15 mouse cellular contexts compared by ENCODE assay signal in the genomic region with DNA sequence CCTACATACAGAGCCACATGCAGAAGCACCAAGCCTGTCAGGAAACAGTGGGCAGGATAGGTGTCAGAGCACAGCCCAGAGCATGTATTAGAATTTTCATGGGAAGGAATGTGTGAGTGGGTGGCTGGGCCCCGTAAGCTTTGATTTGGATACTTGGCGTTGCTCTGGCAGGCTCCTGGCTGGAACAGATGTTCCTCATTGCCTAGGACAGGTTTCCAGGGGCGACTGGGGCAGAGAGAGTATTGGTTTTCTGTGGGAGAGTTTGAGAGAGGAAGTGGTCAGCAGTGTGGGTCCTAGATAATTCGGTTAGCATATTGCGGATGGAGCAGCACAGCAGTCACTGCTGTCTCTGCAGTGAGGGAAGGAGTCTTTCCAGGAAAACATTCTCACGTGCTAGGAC. TPM values are rescaled to one million over a fixed set of nuclear protein-coding genes. Genes with fewer than 3 reads are reported as not detected.
DNase-seq lines count a peak whose midpoint lies in the region; ATAC-seq and TF ChIP-seq lines count a peak whose summit lies in the region.
"Had no signal": no experiment of that assay in that cellular context is flagged by ENCODE, and none has a peak within 500 bp of the region (broad histone marks: within the 10 kb centered on the region; RNA-seq: fewer than 3 reads in every experiment).

No protein-coding gene starts in this region.

- no peaks in the 10 kb centered on the region for H3K27me3 ChIP-seq in embryonic facial prominence, embryonic 14.5 days (replicated peaks; ENCODE audit: control insufficient read depth, insufficient read depth, low read length)
- no peaks in the 10 kb centered on the region for H3K27me3 ChIP-seq in liver, embryonic 12.5 days (replicated peaks)
- H3K27me3 ChIP-seq: heart, embryonic 13.5 days; hindbrain, embryonic 13.5 days had no signal

- peak overlapping the region; percentile 48; the same call in 1 of the 2 replicates for H3K27ac ChIP-seq in gastrocnemius, adult 2 months
- H3K27ac ChIP-seq in embryonic facial prominence, embryonic 14.5 days (replicated peaks; ENCODE audit: low read depth, low read length): no peak overlapping the region
- H3K27ac ChIP-seq in liver, embryonic 12.5 days: no peak overlapping the region
- H3K27ac ChIP-seq: heart, embryonic 13.5 days; hindbrain, embryonic 13.5 days; layer of hippocampus, adult 2 months had no signal

- intact Hi-C loops in gastrocnemius, adult 2 months (cut with DNase I): no loop called here

- no peak overlapping the region for H3K9ac ChIP-seq in embryonic facial prominence, embryonic 14.5 days (ENCODE audit: low read depth, low read length)
- no peak overlapping the region for H3K9ac ChIP-seq in liver, embryonic 12.5 days
- H3K9ac ChIP-seq: heart, embryonic 13.5 days; hindbrain, embryonic 13.5 days had no signal

- no peak for TF ChIP-seq CTCF in gastrocnemius, adult 2 months (IDR thresholded peaks at IDR 0.05)

- peak; percentile 39 for DNase-seq in gastrocnemius, adult 2 months
- DNase-seq in gastrocnemius, adult 8-10 months (ENCODE audit: low spot score in 2 of 2): no peak
- DNase-seq in 416B (ENCODE audit: low read depth): peak; percentile 90
- DNase-seq in embryonic facial prominence, embryonic 14.5 days (ENCODE audit: low spot score): peak; percentile 45
- DNase-seq in left cerebral cortex, adult 11 months (ENCODE audit: low spot score): no peak
- no peak for DNase-seq in urinary bladder, postnatal 25 days (ENCODE audit: low spot score)
- no peak for DNase-seq in kidney, adult 18-20 months
- DNase-seq: adrenal gland, postnatal 25 days; cerebellum, postnatal 36 days; lung, adult 2 months had no signal

- H3K9me3 ChIP-seq in embryonic facial prominence, embryonic 14.5 days (ENCODE audit: control insufficient read depth, low read length): 0 out of 2 replicates have a peak, but pooled peaks cover 3% of the 10 kb centered on the region
- H3K9me3 ChIP-seq in liver, embryonic 12.5 days (replicated peaks): no peaks in the 10 kb centered on the region
- H3K9me3 ChIP-seq: heart, embryonic 13.5 days; hindbrain, embryonic 13.5 days had no signal

- peak overlapping the region; percentile 31 for H3K4me3 ChIP-seq in gastrocnemius, adult 2 months
- H3K4me3 ChIP-seq in embryonic facial prominence, embryonic 14.5 days (ENCODE audit: low read depth, low read length): no peak overlapping the region
- H3K4me3 ChIP-seq in liver, embryonic 12.5 days: no peak overlapping the region
- H3K4me3 ChIP-seq: heart, embryonic 13.5 days; hindbrain, embryonic 13.5 days; layer of hippocampus, adult 2 months had no signal

- H3K4me1 ChIP-seq in embryonic facial prominence, embryonic 14.5 days (ENCODE audit: control insufficient read depth, insufficient read depth, low read length): peaks cover 21% of the 10 kb centered on the region; the same call in 1 of the 2 replicates
- peaks cover 31% of the 10 kb centered on the region for H3K4me1 ChIP-seq in liver, embryonic 12.5 days

- WGBS in embryonic facial prominence, embryonic 14.5 days: 21% methylated on average over 6 of the region's 6 CpGs
- WGBS in liver, embryonic 12.5 days (ENCODE audit: insufficient replicate concordance): 15% methylated on average over 6 of the region's 6 CpGs

- ATAC-seq in embryonic facial prominence, embryonic 14.5 days (ENCODE audit: low read depth): peak; percentile 63
- peak; percentile 44; the same call in 1 of the 2 replicates for ATAC-seq in liver, embryonic 12.5 days
- ATAC-seq: intestine, embryonic 16.5 days had no signal

- H3K4me2 ChIP-seq in embryonic facial prominence, embryonic 14.5 days (ENCODE audit: low read depth, low read length): 0 out of 2 replicates have a peak overlapping the region, but pooled peaks have one; percentile 5
- H3K4me2 ChIP-seq in liver, embryonic 12.5 days: peak overlapping the region; percentile 47
- H3K4me2 ChIP-seq: heart, embryonic 13.5 days; hindbrain, embryonic 13.5 days had no signal

- no peaks in the 10 kb centered on the region for H3K36me3 ChIP-seq in embryonic facial prominence, embryonic 14.5 days (ENCODE audit: control insufficient read depth, insufficient read depth, low read length)
- H3K36me3 ChIP-seq in liver, embryonic 12.5 days: no peaks in the 10 kb centered on the region
- H3K36me3 ChIP-seq: heart, embryonic 13.5 days; hindbrain, embryonic 13.5 days had no signal

RNA-seq across cellular contexts. Expression of a gene that starts 13.3 kb away (rescaled TPM):
- total RNA-seq in gastrocnemius, adult 2 months (2021): 10 to 100 TPM in 1 of 2 experiments, 1 to 10 TPM in 1; 7.3 to 14.9 TPM
- total RNA-seq in gastrocnemius, adult 8-10 months (2022): 10 to 100 TPM in 1 of 4 experiments, 1 to 10 TPM in 3; 6.1 to 11.7 (median 7.3) TPM
- 21.5 and 22.5 TPM in 2 replicates for polyA plus RNA-seq in embryonic facial prominence, embryonic 14.5 days (2014; fragmentation: Nextera tagmentation; extraction: Ambion mirVana)
- polyA plus RNA-seq in liver, embryonic 12.5 days (2016; fragmentation: Nextera tagmentation; extraction: Ambion mirVana): 4.6 and 5.1 TPM in 2 replicates

RNA-seq across cellular contexts. Expression of a gene that starts 35.4 kb away (rescaled TPM):
- under 1 TPM; 0.33 TPM for total RNA-seq in gastrocnemius, adult 2 months (2021)
- under 1 TPM in 2 of 4 experiments, not detected in 2; 0.27 to 0.56 TPM for total RNA-seq in gastrocnemius, adult 8-10 months (2022)
- 3.6 and 3.8 TPM in 2 replicates for polyA plus RNA-seq in embryonic facial prominence, embryonic 14.5 days (2014; fragmentation: Nextera tagmentation; extraction: Ambion mirVana)
- 230 and 235 TPM in 2 replicates for polyA plus RNA-seq in liver, embryonic 12.5 days (2016; fragmentation: Nextera tagmentation; extraction: Ambion mirVana)

Comparison
In these comparisons a context has a peak if more than half of its experiments do, and no peak if none do; other contexts are left out.
1. DNase-seq: peak in gastrocnemius, adult 2 months (single experiment), 416B (single experiment) and embryonic facial prominence, embryonic 14.5 days (single experiment); none in gastrocnemius, adult 8-10 months (0 of 2), left cerebral cortex, adult 11 months (single experiment), urinary bladder, postnatal 25 days (single experiment) and kidney, adult 18-20 months (single experiment).